Mouse (Mus musculus): Measurements from ENCODE around the gene Pdk2. TPM values are rescaled to one million over a fixed set of nuclear protein-coding genes. Genes with fewer than 3 reads are reported as not detected.

Pdk2 gene
- polyA plus RNA-seq, 1 experiment from 2014 or later, result 16.2 TPM

GRCm38 (mm10) chr11:95077956-95078355, 36.8 kb upstream of the Pdk2 start:
- Histone ChIP-seq H3K27ac (ENCODE audit: low read depth) (no peak overlapping the region), H3K4me2 (ENCODE audit: low read depth, low read length) (peak overlapping the region; percentile 28; the same call in 1 of the 2 replicates), H3K4me1 (ENCODE audit: insufficient read depth) (peaks cover 14% of the 10 kb centered on the region; the same call in 1 of the 2 replicates), H3K9ac (replicated peaks) (no peak overlapping the region), H3K36me3 (replicated peaks; ENCODE audit: insufficient read depth, low read length) (no peaks in the 10 kb centered on the region), H3K9me3 (ENCODE audit: low read length) (no peaks in the 10 kb centered on the region), H3K4me3 (ENCODE audit: low read depth, low read length) (no peak overlapping the region), H3K27me3 (ENCODE audit: insufficient read depth, low read length) (peaks cover 39% of the 10 kb centered on the region)
- TF ChIP-seq EP300 (IDR thresholded peaks at IDR 0.05; ENCODE audit: low read depth) (no peak), CTCF (IDR thresholded peaks at IDR 0.05; ENCODE audit: low read depth) (no peak)
- ATAC-seq, result no peak
- DNase-seq, result no peak
- WGBS (ENCODE audit: insufficient replicate concordance), result 30% methylated on average over 7 of the region's 7 CpGs

- no peak for TF ChIP-seq EP300 (IDR thresholded peaks at IDR 0.05; ENCODE audit: low read depth)
- TF ChIP-seq CTCF (IDR thresholded peaks at IDR 0.05; ENCODE audit: low read depth), result no peak
Measured at GRCm38 (mm10) chr11:95076536-95077111, 35.5 kb upstream of the Pdk2 start, which contains the start of gene Itga3. TSS of gene Itga3 (minus strand) at chr11:95076801.

GRCm38 (mm10) chr11:95076041-95076535, 34.9 kb upstream of the Pdk2 start:
- H3K9me3 ChIP-seq (ENCODE audit: low read length), result no peaks in the 10 kb centered on the region
- H3K4me3 ChIP-seq (ENCODE audit: low read depth, low read length), result peak overlapping the region; percentile 50
- H3K9ac ChIP-seq (replicated peaks), result peak overlapping the region; percentile 41
- H3K27ac ChIP-seq (ENCODE audit: low read depth), result peak overlapping the region; percentile 44
- under 1% methylated on average over 39 of the region's 42 CpGs for WGBS (ENCODE audit: insufficient replicate concordance)
- ATAC-seq (peak; percentile 86), DNase-seq (peak; percentile 64)
- TF ChIP-seq EP300 (IDR thresholded peaks at IDR 0.05; ENCODE audit: low read depth) (no peak), CTCF (IDR thresholded peaks at IDR 0.05; ENCODE audit: low read depth) (peak; percentile 46)
- peaks cover 39% of the 10 kb centered on the region for H3K27me3 ChIP-seq (ENCODE audit: insufficient read depth, low read length)
- no peaks in the 10 kb centered on the region for H3K36me3 ChIP-seq (replicated peaks; ENCODE audit: insufficient read depth, low read length)
- peak overlapping the region; percentile 65 for H3K4me2 ChIP-seq (ENCODE audit: low read depth, low read length)
- H3K4me1 ChIP-seq (ENCODE audit: insufficient read depth), result peaks cover 14% of the 10 kb centered on the region; the same call in 1 of the 2 replicates

More at GRCm38 (mm10) chr11:95076536-95077111, 35.5 kb upstream of the Pdk2 start, which contains the start of gene Itga3:
- ATAC-seq (peak; percentile 83), DNase-seq (peak; percentile 70)
- Histone ChIP-seq H3K4me1 (ENCODE audit: insufficient read depth) (peaks cover 14% of the 10 kb centered on the region; the same call in 1 of the 2 replicates), H3K27me3 (ENCODE audit: insufficient read depth, low read length) (peaks cover 39% of the 10 kb centered on the region), H3K36me3 (replicated peaks; ENCODE audit: insufficient read depth, low read length) (no peaks in the 10 kb centered on the region), H3K4me3 (ENCODE audit: low read depth, low read length) (peak within 1 kb of the TSS; percentile 50), H3K9ac (replicated peaks) (peak within 1 kb of the TSS; percentile 41), H3K9me3 (ENCODE audit: low read length) (no peaks in the 10 kb centered on the region), H3K27ac (ENCODE audit: low read depth) (peak within 1 kb of the TSS; percentile 44), H3K4me2 (ENCODE audit: low read depth, low read length) (peak within 1 kb of the TSS; percentile 65)
- WGBS (ENCODE audit: insufficient replicate concordance), result 1% methylated on average over 45 of the region's 51 CpGs

GRCm38 (mm10) chr11:95075197-95076040, 34.3 kb upstream of the Pdk2 start:
- ATAC-seq (no peak), DNase-seq (no peak)
- H3K27me3 ChIP-seq (ENCODE audit: insufficient read depth, low read length), result peaks cover 39% of the 10 kb centered on the region
- H3K36me3 ChIP-seq (replicated peaks; ENCODE audit: insufficient read depth, low read length), result no peaks in the 10 kb centered on the region
- peak overlapping the region; percentile 65 for H3K4me2 ChIP-seq (ENCODE audit: low read depth, low read length)
- no peak overlapping the region for H3K27ac ChIP-seq (ENCODE audit: low read depth)
- no peaks in the 10 kb centered on the region for H3K9me3 ChIP-seq (ENCODE audit: low read length)
- no peak for TF ChIP-seq EP300 (IDR thresholded peaks at IDR 0.05; ENCODE audit: low read depth)
- no peak; the same call in 1 of the 2 replicates for TF ChIP-seq CTCF (IDR thresholded peaks at IDR 0.05; ENCODE audit: low read depth)
- H3K4me1 ChIP-seq (ENCODE audit: insufficient read depth), result peaks cover 14% of the 10 kb centered on the region; the same call in 1 of the 2 replicates
- 8% methylated on average over 19 of the region's 19 CpGs for WGBS (ENCODE audit: insufficient replicate concordance)
- peak overlapping the region; percentile 41 for H3K9ac ChIP-seq (replicated peaks)
- H3K4me3 ChIP-seq (ENCODE audit: low read depth, low read length), result peak overlapping the region; percentile 50

GRCm38 (mm10) chr11:95074694-95075093, 33.5 kb upstream of the Pdk2 start:
- no peak overlapping the region; the same call in 1 of the 2 replicates for H3K4me3 ChIP-seq (ENCODE audit: low read depth, low read length)
- no peaks in the 10 kb centered on the region for H3K36me3 ChIP-seq (replicated peaks; ENCODE audit: insufficient read depth, low read length)
- 58% methylated on average over 4 of the region's 4 CpGs for WGBS (ENCODE audit: insufficient replicate concordance)
- no peak overlapping the region for H3K9ac ChIP-seq (replicated peaks)
- H3K27me3 ChIP-seq (ENCODE audit: insufficient read depth, low read length), result peaks cover 39% of the 10 kb centered on the region
- peaks cover 14% of the 10 kb centered on the region; the same call in 1 of the 2 replicates for H3K4me1 ChIP-seq (ENCODE audit: insufficient read depth)
- H3K9me3 ChIP-seq (ENCODE audit: low read length), result no peaks in the 10 kb centered on the region
- TF ChIP-seq EP300 (IDR thresholded peaks at IDR 0.05; ENCODE audit: low read depth) (no peak), CTCF (IDR thresholded peaks at IDR 0.05; ENCODE audit: low read depth) (no peak)
- ATAC-seq (no peak), DNase-seq (no peak)
- H3K27ac ChIP-seq (ENCODE audit: low read depth), result no peak overlapping the region
- no peak overlapping the region for H3K4me2 ChIP-seq (ENCODE audit: low read depth, low read length)

- Histone ChIP-seq H3K27ac (ENCODE audit: low read depth) (no peak overlapping the region), H3K4me1 (ENCODE audit: insufficient read depth) (peaks cover 14% of the 10 kb centered on the region; the same call in 1 of the 2 replicates), H3K4me2 (ENCODE audit: low read depth, low read length) (no peak overlapping the region), H3K36me3 (replicated peaks; ENCODE audit: insufficient read depth, low read length) (no peaks in the 10 kb centered on the region), H3K4me3 (ENCODE audit: low read depth, low read length) (no peak overlapping the region), H3K9me3 (ENCODE audit: low read length) (no peaks in the 10 kb centered on the region), H3K27me3 (ENCODE audit: insufficient read depth, low read length) (peaks cover 34% of the 10 kb centered on the region), H3K9ac (replicated peaks) (no peak overlapping the region)
- TF ChIP-seq EP300 (IDR thresholded peaks at IDR 0.05; ENCODE audit: low read depth), result no peak
- TF ChIP-seq CTCF (IDR thresholded peaks at IDR 0.05; ENCODE audit: low read depth), result no peak
- DNase-seq, result no peak
- ATAC-seq, result no peak
- WGBS (ENCODE audit: insufficient replicate concordance), result 71% methylated on average over 4 of the region's 4 CpGs
Measured at GRCm38 (mm10) chr11:95073835-95074234, 32.7 kb upstream of the Pdk2 start.
